Mouse (Mus musculus): Measurements from ENCODE around the gene Cckbr.

- TF ChIP-seq CTCF (IDR thresholded peaks at IDR 0.05; ENCODE audit: borderline replicate concordance, extremely low read depth, insufficient read depth, insufficient read length), result no peak
- TF ChIP-seq POLR2A (IDR thresholded peaks at IDR 0.05; ENCODE audit: borderline replicate concordance, extremely low read depth, insufficient read depth, insufficient read length, poor library complexity, severe bottlenecking), result no peak
Observed at GRCm38 (mm10) chr7:105519771-105520170, 94.2 kb downstream of the Cckbr start.

Measured in brain, embryonic 14.5 days (tissue).